Mouse (Mus musculus) frontal cortex, adult 2 months (tissue): ENCODE measurements around the gene BC030867. TPM values are rescaled to one million over a fixed set of nuclear protein-coding genes. Genes with fewer than 3 reads are reported as not detected.
"Not testable (repeated sequence)": the region's sequence is repeated elsewhere in the genome, so short reads cannot be mapped to it uniquely, and the experiment has no call there.

Source experiments
- DNase-seq, 2 experiments: peaks; one replicate each; pipeline ENCODE4 v3.0.0; 2022; ENCODE audit warnings: low spot score in 1 of 2; ENCODE audit errors: extremely low spot score in 1 of 2
- polyA plus RNA-seq: library from polyadenylated mRNA; depleted of rRNA; stranded (reverse); fragments of >200 nt; gene quantifications from 2 replicates; pipeline ENCODE4 v1.2.3, GENCODE M21; 2012

Gene BC030867
- polyA plus RNA-seq, 1 experiment, result 1.2 TPM

DNA sequence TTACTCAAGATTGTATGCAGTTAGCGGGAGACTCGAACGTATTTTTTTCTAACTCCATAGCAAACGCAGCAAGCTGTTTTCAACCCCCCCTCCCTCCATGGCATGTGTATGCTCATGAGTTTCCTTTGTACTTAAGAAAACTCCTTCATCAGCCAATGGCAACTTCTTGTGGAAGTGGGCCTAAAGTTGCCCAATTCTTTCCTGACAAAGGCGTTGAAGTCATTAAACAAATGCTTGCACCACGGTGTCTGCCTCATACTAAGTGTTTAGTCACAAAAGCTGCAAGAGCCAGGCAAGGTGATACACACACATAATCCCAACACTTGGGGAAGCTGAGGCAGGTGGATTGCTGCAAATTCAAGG, 2.4 kb upstream of the BC030867 start:
- no peak for DNase-seq

DNA sequence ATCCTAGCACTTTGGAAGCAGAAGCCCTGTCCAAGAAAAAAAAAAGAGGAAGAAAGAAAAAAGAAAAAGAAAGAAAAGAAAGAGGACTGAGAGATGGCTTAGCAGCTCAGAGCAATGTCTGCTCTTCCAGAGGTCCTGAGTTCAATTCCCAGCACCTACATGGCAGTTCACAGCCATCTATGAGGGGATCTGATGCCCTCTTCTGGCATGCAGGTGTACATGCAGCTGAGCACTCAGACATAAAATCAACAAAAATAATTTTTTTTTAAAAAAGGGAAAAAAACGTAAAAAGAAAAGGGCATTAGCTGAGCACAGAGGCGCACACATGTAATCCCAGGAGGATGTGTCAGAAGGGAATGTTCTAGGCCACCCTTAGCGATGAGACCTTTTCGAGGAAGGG, 1.8 kb upstream of the BC030867 start:
- no peak for DNase-seq

DNA sequence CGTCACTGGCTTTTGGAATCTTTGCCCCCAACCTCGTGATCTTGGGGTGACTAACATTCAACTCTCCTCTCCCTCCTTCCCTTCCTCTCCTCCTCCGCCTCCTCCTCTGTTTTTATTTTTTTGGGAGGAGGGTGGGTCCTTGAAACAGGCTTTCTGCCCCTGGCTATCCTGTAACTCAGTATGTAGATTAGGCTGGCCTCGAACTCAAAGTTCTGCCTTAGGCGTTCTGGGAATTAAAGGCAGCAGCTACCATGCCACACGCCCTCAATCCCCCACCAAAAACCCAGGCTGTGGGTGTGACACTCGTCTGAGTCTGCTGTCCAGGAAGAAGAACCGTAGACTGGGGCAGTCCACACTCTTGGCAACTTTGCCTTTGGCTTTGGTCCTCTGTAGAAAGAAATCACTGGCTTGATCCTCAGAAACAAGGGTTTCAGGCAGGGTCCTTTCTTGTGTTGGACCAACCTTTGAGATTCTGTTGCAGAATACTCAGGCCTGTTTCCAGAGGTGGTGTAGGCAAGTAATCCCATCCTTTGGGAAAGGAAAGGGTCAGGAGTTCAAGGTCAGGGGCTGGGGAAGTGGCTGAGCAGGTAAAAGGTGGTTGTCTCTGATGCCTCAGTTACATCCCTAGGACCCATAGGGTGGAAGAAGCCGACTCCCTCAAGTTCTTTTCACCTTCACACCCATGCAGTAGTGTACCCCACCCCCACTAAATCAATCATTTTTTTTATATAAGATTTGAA, 839 bp downstream of the BC030867 start:
- no peak for DNase-seq

DNA sequence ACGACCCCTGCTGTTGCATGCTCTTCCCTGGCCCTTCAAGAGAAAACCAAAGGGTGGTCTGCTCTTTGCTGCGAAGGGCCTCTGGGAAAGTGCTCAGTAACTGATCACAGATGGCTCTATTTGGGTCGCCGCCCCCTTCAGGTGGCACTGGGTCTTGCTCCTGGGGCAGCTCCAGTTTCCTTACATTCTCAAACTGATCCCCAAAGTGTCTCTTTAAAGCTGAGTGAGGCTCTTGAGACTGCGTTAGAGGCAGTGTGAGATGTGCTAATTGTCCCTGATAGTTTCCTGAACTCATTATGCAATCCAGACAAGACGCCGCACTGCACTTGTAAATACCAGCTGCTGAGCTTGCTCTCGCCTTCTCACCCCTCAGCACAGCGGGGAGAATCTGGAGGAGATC, 8.8 kb downstream of the BC030867 start:
- DNase-seq, result peak in 1 of 2 experiments; percentile 39

DNA sequence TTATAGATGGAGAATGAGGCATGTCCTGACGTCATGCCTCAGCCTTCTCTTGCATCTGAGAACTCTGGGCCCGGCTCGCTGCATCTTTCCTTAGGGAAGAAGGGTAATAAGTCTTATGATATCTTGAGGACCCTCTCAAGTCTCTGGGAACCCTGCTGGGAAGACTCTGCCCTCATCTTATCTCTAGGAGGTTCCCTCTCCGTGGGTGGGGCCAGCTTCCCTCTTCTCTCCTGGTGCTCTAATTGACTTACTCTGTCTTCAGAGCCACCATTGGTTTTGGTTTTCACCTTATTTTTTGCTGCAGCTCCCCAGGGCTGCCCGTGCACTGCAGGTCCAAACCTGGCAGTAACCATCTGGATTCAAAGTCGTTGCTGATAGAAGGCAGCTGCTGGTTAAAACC, 9.4 kb downstream of the BC030867 start:
- DNase-seq, result no peak

DNA sequence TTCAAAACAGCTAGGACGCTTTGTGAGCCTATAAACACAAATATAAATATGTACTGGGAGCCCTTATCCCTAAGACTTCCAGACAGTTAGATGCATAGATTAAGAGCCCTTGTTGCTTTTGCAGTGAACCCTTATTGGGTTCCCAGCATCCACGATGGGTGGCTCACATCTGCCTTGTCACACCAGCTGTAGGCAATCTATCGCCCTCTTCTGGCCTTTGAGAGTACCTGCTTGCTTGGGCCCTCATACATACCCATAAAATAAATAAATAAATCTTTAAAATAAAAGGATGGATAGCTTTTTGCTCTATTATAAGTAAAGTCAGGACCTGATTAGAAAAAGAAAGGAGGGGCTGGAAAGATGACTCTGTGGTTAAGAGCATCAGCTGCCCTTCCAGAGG, 9.8 kb downstream of the BC030867 start:
- DNase-seq, result no peak

DNA sequence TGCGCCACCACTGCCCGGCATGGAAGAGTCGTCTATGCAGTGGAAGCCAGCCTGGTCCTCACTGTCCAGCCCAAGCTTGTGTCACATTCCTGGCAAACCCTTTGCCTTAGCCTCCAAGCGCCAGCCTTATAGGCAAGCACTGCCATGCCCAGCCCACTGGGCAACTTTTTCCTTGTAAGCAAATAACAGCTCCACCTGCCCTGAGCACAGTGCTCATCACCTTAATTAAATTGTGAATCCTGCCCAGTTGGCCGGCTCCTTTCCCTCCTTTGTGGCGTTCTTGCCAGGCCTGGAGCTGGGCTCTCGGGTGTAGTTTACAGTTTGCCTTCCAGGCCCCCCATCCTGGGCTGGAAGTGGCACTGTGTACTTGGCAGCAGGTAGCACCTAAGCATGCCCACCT, 14.5 kb downstream of the BC030867 start:
- no peak for DNase-seq

DNA sequence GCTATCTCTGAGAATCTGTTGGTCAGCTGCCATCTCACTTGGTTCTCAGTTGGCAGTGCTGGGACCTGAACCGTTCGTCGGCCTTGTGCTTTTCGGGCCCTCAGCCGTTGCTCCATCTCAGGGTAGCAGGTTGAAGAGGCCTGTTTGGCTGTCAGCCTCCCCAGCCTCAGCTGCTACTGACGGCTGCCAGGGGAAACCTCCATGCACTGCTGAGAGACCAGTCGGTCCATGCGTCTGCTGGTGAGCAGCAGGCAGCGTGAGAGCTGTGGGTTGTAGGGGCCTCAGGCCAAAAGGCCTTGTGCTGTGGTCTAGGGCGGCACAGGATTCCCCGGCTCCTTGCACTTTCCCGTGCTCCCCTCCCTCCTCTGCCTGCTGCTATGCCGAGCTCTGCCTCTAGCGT, 17.1 kb downstream of the BC030867 start:
- no peak for DNase-seq

DNA sequence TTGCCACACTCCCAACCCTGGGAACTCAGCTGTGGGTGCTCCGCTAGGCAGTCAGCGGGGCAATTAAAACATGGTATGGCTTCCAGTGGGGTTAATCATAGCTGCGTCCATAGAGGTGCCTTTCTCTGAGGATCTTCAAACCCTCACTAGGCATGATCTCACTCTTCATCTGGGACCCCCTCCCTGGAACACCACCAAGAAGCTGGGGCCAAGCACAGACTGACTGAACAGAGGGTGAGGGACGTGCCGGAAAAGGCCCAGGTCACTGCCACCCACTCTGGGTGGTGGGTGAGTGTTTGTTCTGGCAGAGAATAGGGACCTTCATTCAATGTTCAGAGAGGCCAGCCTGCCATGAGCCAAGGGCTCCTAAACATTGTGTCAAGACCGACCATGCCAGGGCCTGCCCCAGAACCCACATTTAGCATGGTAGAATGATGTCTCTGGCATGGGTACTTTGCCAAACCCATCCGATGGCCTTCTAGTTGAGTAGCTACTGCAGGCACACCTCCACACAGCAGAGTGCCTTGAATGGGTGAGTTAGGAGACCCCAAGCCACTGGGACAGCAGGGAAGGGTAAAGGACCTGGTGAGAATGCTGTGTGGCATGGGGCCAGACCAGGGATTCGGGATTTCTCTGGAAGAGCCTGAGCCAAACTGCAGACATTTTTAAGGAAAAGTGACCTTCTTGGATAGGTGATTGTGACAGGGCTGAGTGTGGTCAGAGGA, 18.1 kb downstream of the BC030867 start:
- DNase-seq, result no peak

DNA sequence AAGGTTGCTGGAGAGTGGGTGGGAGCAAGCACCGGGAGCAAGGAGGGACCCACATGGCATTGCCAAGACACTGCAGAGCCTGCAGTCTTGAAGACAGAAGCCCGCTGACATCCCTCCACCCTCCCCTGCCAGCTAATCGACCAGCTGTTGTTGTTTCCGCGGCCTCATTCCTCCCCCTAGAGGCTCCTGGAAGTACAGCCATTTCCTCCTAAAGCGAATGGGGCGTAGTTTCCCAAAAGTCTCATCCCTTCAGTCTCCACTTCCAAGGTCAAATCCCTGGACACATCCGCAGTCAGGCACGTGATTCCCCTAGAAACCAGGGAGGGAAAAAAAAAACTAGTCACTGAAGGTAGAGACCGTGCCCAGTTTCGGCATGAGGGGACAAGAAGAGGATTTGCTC, 18.8 kb downstream of the BC030867 start:
- peak in 1 of 2 experiments; percentile 85 for DNase-seq

DNA sequence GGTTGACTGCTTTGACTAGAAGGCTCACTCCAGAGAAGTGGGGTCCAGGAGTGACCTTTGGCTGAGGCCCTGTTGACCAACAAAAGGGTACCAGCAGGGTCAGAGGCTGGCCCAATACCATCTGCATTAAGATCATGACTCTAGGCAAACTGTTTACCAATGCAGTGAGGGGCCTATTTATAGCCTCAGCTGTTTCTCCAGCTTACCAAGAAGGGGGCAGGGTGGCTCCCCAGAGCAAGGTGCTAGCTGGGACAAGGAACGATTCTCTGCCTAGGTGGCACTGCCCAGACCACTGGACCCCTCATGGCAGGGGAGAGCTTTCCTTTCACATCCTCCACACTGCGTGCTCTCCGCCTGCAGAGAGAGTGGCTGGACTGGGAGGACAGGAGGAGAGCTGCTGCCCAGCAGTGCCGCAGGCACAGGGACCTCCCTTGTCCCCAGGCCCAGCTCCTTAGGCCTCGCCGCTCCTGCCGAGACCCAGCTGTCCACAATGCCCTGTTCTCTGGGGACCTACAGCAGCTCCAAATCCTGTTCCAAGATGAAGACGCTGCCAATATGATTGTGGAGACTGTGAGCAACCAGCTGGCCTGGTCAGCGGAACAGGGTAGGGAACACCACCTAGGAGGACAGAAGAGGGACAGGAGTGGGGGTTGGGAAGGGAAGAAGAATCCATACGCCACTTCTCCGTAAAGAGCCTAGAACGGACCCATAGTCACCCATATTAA, 20.0 kb downstream of the BC030867 start, which contains the start of gene Asb16:
Asb16 (plus strand) TSS at position 224 of the 725 bp plus-strand sequence.
- no peak for DNase-seq

DNA sequence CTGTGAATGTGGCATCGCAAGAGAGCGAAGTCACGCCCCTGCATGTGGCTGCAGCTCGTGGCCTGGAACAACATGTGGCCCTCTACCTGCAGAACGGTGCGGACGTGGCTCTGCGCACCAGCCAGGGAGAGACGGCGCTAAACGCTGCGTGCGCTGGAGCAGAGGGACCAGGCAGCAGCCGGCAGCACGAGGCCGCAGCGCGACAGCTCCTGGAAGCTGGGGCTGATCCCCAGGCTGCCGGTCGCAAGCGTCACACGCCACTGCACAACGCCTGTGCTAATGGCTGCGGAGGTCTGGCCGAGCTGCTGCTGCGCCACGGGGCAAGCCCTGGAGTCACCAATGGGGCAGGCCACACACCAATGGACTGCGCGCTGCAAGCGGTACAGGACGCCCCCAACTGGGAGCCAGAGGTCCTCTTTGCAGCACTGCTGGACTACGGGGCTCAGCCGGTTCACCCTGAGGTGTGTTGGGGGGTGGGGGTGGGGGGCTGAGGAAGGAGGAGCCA, 27.8 kb downstream of the BC030867 start:
- DNase-seq, result no peak

DNA sequence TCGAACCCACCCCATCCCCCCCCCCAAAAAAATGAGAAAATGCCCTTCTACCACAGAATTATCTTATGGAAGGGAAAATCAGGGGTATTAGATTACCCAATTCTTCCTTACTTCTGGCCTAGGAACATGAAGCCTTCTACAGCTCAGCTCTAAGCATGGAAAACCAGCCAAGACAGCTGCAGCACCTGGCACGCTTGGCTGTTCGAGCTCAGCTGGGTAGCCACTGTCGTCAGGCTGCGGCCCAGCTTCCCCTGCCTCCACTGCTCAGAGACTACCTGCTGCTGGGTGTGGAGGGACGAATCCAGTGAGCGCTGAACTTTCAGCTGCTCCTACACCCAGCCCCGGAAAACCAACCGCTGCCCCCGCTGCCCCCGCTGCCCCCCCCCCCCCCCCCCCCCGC, 29.1 kb downstream of the BC030867 start:
- no peak for DNase-seq

DNA sequence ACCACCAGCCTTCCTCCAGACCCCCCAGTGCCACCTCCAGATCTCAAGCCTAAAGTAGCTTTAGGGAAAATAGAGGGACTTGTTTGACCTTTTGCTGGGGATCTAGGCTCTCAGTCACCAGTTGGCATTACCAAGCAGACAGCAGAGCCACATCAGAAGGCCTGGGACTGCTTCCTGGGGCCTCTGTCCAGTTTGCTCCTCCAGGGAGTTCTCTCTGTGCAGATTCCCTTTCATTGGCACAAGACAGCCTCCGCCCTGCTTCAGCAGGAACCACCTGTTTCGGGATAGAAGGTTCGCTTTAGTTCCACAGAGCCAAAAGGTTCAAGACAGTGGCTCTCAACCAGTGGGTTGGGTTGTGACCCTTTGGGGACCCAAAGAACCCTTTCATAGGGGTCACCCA, 30.9 kb downstream of the BC030867 start:
- no peak for DNase-seq

DNA sequence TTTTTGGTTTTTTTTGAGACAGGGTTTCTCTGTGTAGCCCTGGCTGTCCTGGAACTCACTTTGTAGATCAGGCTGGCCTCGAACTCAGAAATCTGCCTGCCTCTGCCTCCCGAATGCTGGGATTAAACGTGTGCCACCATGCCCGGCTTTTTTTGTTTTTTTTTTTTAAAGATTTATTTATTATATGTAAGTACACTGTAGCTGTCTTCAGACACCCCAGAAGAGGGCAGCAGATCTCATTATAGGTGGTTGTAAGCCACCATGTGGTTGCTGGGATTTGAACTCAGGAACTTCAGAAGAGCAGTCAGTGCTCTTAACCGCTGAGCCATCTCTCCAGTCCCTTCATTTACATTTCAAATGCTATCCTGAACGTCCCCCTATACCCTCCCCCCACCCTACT, 31.6 kb downstream of the BC030867 start:
- DNase-seq, result not testable (repeated sequence)

DNA sequence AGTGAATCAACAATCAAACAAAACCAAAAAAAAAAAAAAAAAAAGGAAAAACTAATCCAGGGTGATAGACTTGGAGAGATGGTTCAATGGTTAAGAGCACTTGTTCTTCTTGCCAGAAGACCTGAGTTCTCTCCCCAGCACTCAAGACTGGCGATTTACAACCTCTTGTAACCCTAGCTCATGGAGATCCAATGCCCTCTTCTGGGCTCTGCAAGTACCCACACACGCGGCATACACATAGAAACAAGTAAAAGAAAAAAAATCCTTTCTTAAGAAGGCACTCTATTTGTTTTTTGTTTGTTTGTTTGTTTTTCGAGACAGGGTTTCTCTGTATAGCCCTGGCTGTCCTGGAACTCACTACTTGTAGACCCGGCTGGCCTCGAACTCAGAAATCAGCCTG, 35.2 kb downstream of the BC030867 start:
- DNase-seq, result no peak

DNA sequence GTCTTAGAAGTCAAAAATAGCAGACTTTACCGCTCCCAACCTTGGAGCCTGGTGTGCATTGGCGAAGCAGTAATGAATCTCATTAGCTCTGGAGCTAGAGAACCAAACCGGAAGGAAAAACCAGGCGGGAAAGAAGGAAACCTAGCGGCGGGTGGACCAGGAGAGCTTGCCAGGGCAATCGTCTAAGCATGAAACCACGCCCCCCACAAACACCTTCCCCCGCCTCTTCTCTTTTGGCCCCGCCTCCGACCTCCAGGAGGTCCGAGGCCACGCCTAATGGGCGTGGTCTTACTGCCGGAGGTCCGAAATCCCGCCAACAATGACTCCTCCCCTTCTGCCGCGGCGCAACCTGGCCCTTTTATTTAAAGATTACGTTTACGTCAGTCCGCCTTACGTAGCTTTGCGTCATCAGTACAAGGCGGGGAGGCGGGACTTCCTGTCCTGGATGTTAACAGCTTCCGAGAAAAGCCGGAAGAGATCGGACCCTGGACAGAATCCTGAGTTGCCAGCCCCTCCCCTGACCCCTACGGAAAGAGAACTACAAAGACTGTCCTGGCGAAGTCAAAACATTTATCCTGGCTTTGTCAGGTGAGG, 35.9 kb downstream of the BC030867 start, which contains the start of gene Tmub2:
Tmub2 (plus strand) TSS at position 431 of the 594 bp plus-strand sequence.
- peak; percentile 97 to 98 for DNase-seq

DNA sequence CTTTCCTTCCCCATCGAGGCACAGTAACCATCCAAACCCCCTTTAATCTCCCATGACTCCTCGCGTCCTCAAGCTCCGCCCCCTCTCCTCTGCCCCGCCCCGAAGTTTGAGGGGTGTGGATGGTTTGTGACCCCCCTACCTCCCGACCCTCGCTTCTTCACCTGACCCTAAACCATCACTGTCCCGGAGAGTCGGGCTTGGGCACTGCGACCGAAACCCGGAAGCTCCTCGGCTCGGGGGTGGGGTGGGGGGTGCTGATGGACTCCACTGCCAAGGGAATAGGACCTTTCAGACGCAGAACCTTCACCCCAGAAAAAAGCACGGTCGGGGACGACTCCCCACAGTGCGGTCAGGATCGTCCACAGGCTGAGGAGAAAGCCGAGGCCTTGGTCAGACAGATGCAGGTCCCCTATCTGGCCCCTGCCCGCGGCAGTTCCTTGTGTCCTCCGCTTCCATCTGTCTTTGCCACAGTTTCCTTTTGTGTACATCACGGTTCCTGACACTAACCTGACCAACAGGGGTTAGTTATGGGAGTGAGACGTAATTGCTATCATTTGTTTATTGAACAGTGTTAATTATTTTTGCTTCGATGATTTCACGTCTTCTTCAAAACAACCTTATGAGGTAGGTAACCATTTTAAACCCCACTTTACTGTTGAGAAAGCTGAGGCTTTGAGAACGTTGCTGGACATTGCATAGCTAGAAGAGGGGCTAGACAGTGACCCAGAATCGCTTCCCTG, 36.6 kb downstream of the BC030867 start:
- no peak for DNase-seq

DNA sequence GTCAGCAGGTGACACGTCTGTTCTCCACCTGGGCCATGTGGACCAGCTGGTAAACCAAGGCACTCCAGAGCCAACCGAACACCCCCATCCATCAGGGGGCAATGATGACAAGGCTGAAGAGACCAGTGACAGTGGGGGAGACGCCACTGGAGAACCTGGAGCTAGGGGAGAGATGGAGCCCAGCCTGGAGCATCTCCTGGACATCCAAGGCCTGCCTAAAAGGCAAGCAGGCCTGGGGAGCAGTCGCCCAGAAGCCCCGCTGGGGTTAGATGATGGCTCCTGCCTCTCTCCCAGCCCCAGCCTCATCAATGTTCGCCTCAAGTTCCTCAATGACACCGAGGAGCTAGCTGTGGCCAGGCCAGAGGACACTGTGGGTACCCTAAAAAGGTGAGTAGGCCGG, 38.8 kb downstream of the BC030867 start:
- no peak for DNase-seq
